Mouse (Mus musculus): ENCODE data around the gene Rps28. TPM values are rescaled to one million over a fixed set of nuclear protein-coding genes. Genes with fewer than 3 reads are reported as not detected.
"Not testable (repeated sequence)": the region's sequence is repeated elsewhere in the genome, so short reads cannot be mapped to it uniquely, and the experiment has no call there.

Gene Rps28
- total and polyA plus RNA-seq, 3 experiments: 765 to 4,575 (median 782) TPM

DNA sequence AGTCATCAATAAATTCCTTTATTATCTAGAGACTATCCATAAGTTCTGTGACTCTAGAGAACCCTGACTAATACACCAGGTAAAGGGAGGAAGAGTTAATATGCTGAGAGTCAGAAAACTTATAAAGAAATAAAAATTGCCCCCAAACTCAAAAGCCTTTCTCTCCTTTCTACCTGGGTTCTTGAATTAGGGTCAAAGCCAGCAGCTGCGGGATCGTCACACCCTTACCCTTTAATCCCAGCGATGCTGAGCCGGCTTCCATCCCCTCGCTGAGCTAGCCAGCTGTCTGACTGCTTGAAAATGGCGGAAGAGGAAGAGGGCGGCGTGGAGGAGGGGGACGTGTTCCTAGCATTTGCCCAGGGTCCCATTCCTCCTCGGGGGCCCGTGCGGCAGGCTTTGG, 49.2 kb upstream of the Rps28 start, which contains the start of gene Gm7029:
Gm7029 (plus strand) TSS at position 301 of the 400 bp plus-strand sequence.
- in situ Hi-C loops (cut with MboI; ENCODE audit: low pct_ligation_motif_present, low pct_unique_long_range_greater_than_20kb, low sequenced_read_pairs); dilution Hi-C loops (cut with MboI; ENCODE audit: extremely low pct_ligation_motif_present, extremely low pct_unique_long_range_greater_than_20kb, low sequenced_read_pairs); DNase-seq (ENCODE audit: extremely low read depth): not testable (repeated sequence)

DNA sequence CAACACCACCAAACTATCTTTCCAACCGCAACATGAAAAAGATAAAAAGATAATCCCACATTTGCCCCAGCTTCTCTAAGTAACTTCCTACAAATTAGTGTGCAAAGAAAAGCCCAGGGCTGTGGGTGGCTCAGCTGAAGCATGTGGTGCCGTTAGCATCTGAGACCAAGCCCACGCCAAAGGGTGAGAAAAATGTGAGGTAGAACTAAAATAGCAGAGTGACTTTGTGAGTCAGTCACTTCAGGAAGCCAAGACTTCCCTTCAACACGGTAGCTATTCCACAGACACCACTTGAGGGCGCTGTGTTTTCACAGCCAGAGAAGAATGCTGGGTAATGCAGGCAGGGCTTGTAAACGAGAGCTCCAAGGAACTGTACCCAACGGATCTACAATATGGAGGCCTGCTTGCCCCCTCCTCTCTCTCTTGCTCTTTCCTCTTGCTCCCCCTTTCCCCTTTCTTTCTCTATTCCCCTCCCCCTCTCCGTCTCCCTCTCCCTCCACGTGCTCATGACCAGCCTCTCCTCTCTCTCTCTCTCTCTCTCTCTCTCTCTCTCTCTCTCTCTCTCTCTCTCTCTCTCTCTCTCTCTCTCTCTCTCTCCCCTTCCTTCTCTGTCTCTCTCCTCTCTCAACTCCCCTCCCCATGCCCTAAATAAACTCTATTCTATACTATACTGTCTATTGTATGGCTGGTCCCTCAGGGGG, 41.1 kb upstream of the Rps28 start:
- H3K9ac ChIP-seq (ENCODE audit: insufficient read depth, low read depth): no peak overlapping the region
- TF ChIP-seq UBTF (IDR thresholded peaks at IDR 0.05; ENCODE audit: low read depth, low read length): no peak
- peak; percentile 55 for TF ChIP-seq CHD2 (IDR thresholded peaks at IDR 0.05; ENCODE audit: low read length)
- no peak for TF ChIP-seq JUN (IDR thresholded peaks at IDR 0.05; ENCODE audit: insufficient read depth, low read depth, low read length)
- TF ChIP-seq RCOR1 (conservative IDR thresholded peaks at IDR 0.05; ENCODE audit: low read depth, low read length): no peak
- no peak for TF ChIP-seq MXI1 (IDR thresholded peaks at IDR 0.05; ENCODE audit: low read depth, low read length)
- TF ChIP-seq NRF1 (IDR thresholded peaks at IDR 0.05; ENCODE audit: low read depth, low read length): 0 out of 2 replicates have a peak, but pooled peaks have one; percentile 29
- no peak for TF ChIP-seq KAT2A (IDR thresholded peaks at IDR 0.05; ENCODE audit: insufficient replicate concordance, low read length)
- TF ChIP-seq HCFC1 (IDR thresholded peaks at IDR 0.05; ENCODE audit: low read depth, low read length): peak; percentile 38; the same call in 1 of the 2 replicates
- no peak for TF ChIP-seq SIN3A (IDR thresholded peaks at IDR 0.05; ENCODE audit: low read length)
- 0 out of 2 replicates have a peak, but pooled peaks have one; percentile 21 for TF ChIP-seq JUND (conservative IDR thresholded peaks at IDR 0.05; ENCODE audit: low read depth, low read length)
- TF ChIP-seq ZNF384 (IDR thresholded peaks at IDR 0.05; ENCODE audit: low read depth, low read length): no peak
- 0 out of 2 replicates have a peak, but pooled peaks have one; percentile 35 for TF ChIP-seq EP300 (IDR thresholded peaks at IDR 0.05; ENCODE audit: low read length)
- TF ChIP-seq MAZ (IDR thresholded peaks at IDR 0.05; ENCODE audit: low read depth, low read length): no peak
- no peak for TF ChIP-seq NELFE (IDR thresholded peaks at IDR 0.05; ENCODE audit: low read depth, low read length)
- TF ChIP-seq USF2 (conservative IDR thresholded peaks at IDR 0.05; ENCODE audit: low read depth, low read length): no peak
- peak; percentile 78 to 81 for TF ChIP-seq CTCF (conservative IDR thresholded peaks at IDR 0.05 in 1 of 2, IDR thresholded peaks at IDR 0.05 in 1 of 2; ENCODE audit: low read depth in 2 of 2, low read length in 2 of 2)
- TF ChIP-seq BHLHE40 (IDR thresholded peaks at IDR 0.05; ENCODE audit: low read depth, low read length): peak; percentile 52
- TF ChIP-seq TBP (conservative IDR thresholded peaks at IDR 0.05; ENCODE audit: low read depth, low read length): no peak
- no peak for TF ChIP-seq CHD1 (IDR thresholded peaks at IDR 0.05; ENCODE audit: low read depth, low read length)
- peak; percentile 47 for TF ChIP-seq RAD21 (IDR thresholded peaks at IDR 0.05; ENCODE audit: low read depth, low read length)
- peak; percentile 47; the same call in 1 of the 2 replicates for TF ChIP-seq IRF4 (IDR thresholded peaks at IDR 0.05; ENCODE audit: low read depth, low read length)
- no peak for TF ChIP-seq PAX5 (IDR thresholded peaks at IDR 0.05; ENCODE audit: low read length)
- TF ChIP-seq TCF12 (IDR thresholded peaks at IDR 0.05; ENCODE audit: low read depth, low read length): no peak
- no peak for TF ChIP-seq USF1 (IDR thresholded peaks at IDR 0.05; ENCODE audit: low read depth, low read length)
- TF ChIP-seq SMC3 (IDR thresholded peaks at IDR 0.05; ENCODE audit: low read depth, low read length): peak; percentile 40
- peak; percentile 67 for TF ChIP-seq MAX (IDR thresholded peaks at IDR 0.05; ENCODE audit: low read length)
- peak; percentile 66; the same call in 1 of the 2 replicates for TF ChIP-seq MEF2A (IDR thresholded peaks at IDR 0.05; ENCODE audit: borderline replicate concordance, low read depth, low read length)
- TF ChIP-seq MAFK (IDR thresholded peaks at IDR 0.05; ENCODE audit: insufficient replicate concordance, low read length): no peak
- 0 out of 2 replicates have a peak, but pooled peaks have one; percentile 17 for TF ChIP-seq POLR2A (IDR thresholded peaks at IDR 0.05; ENCODE audit: low read depth, low read length)
- TF ChIP-seq ZMIZ1 (IDR thresholded peaks at IDR 0.05; ENCODE audit: low read depth, low read length): no peak
- TF ChIP-seq ZC3H11A (IDR thresholded peaks at IDR 0.05; ENCODE audit: low read depth, low read length): no peak
- no peak for TF ChIP-seq ZKSCAN1 (IDR thresholded peaks at IDR 0.05; ENCODE audit: borderline replicate concordance, low read depth, low read length)

More for the DNA sequence above, 49.2 kb upstream of the Rps28 start, which contains the start of gene Gm7029:
- H3K9me3 ChIP-seq (replicated peaks; ENCODE audit: low read length); H3K27me3 ChIP-seq (replicated peaks); H3K4me2 ChIP-seq (ENCODE audit: insufficient read depth, low read depth, poor library complexity, severe bottlenecking); H3K4me1 ChIP-seq (ENCODE audit: control insufficient read depth in 1 of 2, insufficient read depth in 2 of 2); H3K9ac ChIP-seq (ENCODE audit: insufficient read depth, low read depth); H3K79me2 ChIP-seq (replicated peaks; ENCODE audit: control insufficient read depth, extremely low read depth, insufficient read depth, poor library complexity, severe bottlenecking); H3K4me3 ChIP-seq (replicated peaks in 1 of 3; ENCODE audit: low read depth in 2 of 3, low read length in 2 of 3, poor library complexity in 1 of 3); H3K27ac ChIP-seq (ENCODE audit: insufficient read depth, low read depth): not testable (repeated sequence)
- peaks cover 16 to 27% of the 10 kb centered on the region in 2 experiments for H3K36me3 ChIP-seq (replicated peaks in 1 of 2; ENCODE audit: control insufficient read depth in 1 of 2, insufficient read depth in 1 of 2, low read length in 1 of 2)

More for the DNA sequence above, 41.1 kb upstream of the Rps28 start:
- H3K79me2 ChIP-seq (replicated peaks; ENCODE audit: control insufficient read depth, extremely low read depth, insufficient read depth, poor library complexity, severe bottlenecking): no peaks in the 10 kb centered on the region
- dilution Hi-C loops (cut with MboI; ENCODE audit: extremely low pct_ligation_motif_present, extremely low pct_unique_long_range_greater_than_20kb, low sequenced_read_pairs) (no loop called here), in situ Hi-C loops (cut with MboI; ENCODE audit: low pct_ligation_motif_present, low pct_unique_long_range_greater_than_20kb, low sequenced_read_pairs) (no loop called here)
- no peaks in the 10 kb centered on the region for H3K9me3 ChIP-seq (replicated peaks; ENCODE audit: low read length)
- peaks cover 0 to 5% of the 10 kb centered on the region in 2 experiments for H3K36me3 ChIP-seq (replicated peaks in 1 of 2; ENCODE audit: control insufficient read depth in 1 of 2, insufficient read depth in 1 of 2, low read length in 1 of 2)
- no peak overlapping the region for H3K27ac ChIP-seq (ENCODE audit: insufficient read depth, low read depth)
- 0 out of 2 replicates have a peak overlapping the region, but pooled peaks have one; percentile 18 for H3K4me2 ChIP-seq (ENCODE audit: insufficient read depth, low read depth, poor library complexity, severe bottlenecking)
- no peak overlapping the region for H3K4me3 ChIP-seq (replicated peaks in 1 of 3; ENCODE audit: low read depth in 2 of 3, low read length in 2 of 3, poor library complexity in 1 of 3)
- peak; percentile 85 for DNase-seq (ENCODE audit: extremely low read depth)
- no peaks in the 10 kb centered on the region for H3K27me3 ChIP-seq (replicated peaks)
- H3K4me1 ChIP-seq (ENCODE audit: control insufficient read depth in 1 of 2, insufficient read depth in 2 of 2): peaks cover 0 to 6% of the 10 kb centered on the region in 2 experiments; a peak in 3 of 4 replicates

All from CH12.LX (cell line).